Mouse (Mus musculus) naive thymus-derived CD4-positive, alpha-beta T cell, adult 2 months (primary cell): ENCODE measurements around the gene Cdk8.

Experiments
- DNase-seq: peaks from one replicate; pipeline ENCODE4 v3.0.0-alpha.2; 2011; ENCODE audit warnings: low read depth

Gene Cdk8

GRCm38 (mm10) chr5:146232816-146233215 lies 1.8 kb downstream of the Cdk8 start:
- DNase-seq: no peak

GRCm38 (mm10) chr5:146234336-146234735 lies 3.3 kb downstream of the Cdk8 start:
- no peak for DNase-seq

GRCm38 (mm10) chr5:146238274-146238673 lies 7.2 kb downstream of the Cdk8 start:
- DNase-seq: no peak

GRCm38 (mm10) chr5:146240771-146241170 lies 9.7 kb downstream of the Cdk8 start:
- no peak for DNase-seq

DNA sequence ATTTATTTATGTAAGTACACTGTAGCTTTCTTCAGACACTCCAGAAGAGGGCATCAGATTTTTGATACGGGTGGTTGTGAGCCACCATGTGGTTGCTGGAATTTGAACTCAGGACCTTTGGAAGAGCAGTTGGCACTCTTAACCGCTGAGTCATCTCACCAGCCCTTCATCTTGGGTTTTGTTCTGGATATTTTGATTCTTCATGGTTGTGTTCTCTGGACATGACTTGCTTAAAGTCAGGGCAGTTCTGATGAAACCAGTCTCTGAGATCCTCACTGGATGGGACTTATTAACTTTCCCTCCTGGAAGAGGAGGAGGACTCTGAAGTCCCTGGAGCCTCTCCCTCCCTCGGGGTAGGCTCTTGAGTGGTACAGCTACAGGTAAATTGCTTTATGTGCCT lies 10.2 kb downstream of the Cdk8 start:
- no peak for DNase-seq

DNA sequence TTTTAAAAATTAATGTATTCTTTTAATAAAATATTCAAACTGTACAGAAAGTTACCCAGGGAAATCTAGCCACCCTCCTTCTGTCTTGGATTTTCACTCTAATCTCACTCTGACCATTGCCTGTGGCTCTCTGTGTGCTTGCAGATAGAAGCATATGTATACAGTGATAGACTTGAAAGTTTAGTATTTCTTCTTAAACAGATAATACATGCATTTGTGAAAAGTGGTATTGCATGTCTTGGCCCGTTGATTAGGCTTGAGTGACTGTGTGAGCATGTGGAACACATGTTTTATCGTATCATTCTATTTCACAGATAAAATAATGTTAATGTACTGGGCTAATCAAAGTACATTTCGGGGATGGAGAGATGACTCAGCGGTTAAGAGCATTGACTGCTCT lies 14.2 kb downstream of the Cdk8 start:
- DNase-seq: no peak

DNA sequence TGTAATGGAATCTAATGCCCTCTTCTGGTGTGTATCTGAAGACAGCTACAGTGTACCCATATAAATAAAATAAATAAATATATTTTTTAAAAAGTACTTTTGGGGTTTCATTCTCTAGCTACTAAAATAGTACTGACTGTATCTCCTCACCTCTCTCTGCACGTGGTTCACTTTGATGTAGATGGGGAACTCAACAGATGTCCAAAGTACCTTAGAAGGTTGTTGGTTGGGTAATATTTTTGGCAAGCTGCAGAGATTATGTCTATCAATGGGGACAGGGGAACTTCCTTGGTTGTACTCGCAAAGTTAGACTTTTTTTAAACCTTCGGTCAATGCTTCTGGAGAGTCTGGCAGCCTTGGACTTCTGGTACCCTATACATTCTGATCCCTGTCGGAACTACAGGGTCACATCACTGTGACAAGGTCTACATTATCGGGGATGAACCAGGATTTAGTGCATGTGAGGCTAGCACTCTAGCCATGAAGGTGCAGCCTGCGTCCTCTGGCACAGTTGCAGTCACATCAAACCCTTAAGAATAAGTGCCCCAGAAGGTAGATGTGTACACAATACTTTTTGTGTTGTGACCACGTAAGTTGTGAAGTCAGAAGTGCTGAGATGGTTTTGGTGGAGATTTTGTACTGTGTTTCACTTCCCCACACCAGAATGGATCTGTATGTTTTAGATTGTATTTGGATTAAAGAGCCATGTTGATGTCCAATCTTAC lies 14.8 kb downstream of the Cdk8 start:
- DNase-seq: no peak

- DNase-seq: no peak
Observed at GRCm38 (mm10) chr5:146246386-146246785, 15.4 kb downstream of the Cdk8 start.

- no peak for DNase-seq
Observed at GRCm38 (mm10) chr5:146247709-146248108, 16.7 kb downstream of the Cdk8 start.

DNA sequence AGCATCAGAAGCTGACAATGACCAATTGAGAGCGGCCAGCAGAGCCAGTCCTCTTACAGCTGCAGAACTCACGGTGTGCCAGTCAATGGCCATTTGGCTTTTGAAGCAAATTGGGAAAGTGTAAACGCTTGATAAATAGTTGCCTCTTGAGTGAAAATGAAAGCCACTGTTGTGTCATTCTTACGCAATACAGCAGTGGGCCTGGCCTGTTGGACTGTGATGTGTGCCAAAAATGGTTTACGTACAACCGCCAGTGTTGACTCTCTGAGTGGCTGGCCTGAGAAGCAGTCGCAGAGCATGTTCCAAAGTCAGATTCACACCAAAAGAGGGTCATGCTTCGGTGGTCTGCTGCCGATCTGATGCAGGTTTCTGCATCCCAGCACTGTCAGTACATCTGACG lies 17.7 kb downstream of the Cdk8 start:
- no peak for DNase-seq

- no peak for DNase-seq
Observed at GRCm38 (mm10) chr5:146250369-146251075, 19.5 kb downstream of the Cdk8 start.

DNA sequence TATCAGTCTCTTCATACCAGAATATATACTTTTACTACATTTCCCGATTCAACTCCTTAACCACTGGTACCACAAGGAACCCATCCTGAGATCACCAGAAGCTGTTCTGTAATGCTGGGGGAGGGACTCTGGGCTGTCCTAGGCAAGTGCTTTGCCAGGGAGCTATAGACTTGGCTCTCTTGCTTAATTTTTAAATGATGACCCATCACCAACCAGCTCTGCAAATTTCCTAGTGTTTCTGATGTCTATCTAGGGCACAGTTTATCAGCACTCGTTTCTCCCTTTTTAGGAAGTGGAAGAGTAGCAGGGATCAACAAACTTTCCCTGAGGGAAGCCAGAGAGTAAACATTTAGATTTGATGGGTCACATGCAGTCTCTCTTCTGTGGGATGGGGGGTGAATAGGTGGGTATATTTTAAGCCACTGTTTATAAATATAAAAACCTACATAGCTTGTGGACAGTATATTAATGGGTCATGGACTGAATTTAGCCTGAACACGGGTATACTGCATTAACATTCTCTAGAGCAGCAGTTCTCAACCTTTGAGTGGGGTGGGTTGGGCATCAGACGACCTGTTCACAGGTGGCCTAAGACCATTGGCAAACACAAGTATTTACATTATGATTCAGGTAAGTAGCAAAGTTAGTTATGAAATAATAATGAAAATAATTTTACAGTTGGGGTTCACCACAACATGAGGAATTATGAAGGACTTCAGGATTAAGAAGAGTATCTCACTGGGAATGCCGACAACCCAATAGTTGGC lies 20.8 kb downstream of the Cdk8 start:
- DNase-seq: no peak

DNA sequence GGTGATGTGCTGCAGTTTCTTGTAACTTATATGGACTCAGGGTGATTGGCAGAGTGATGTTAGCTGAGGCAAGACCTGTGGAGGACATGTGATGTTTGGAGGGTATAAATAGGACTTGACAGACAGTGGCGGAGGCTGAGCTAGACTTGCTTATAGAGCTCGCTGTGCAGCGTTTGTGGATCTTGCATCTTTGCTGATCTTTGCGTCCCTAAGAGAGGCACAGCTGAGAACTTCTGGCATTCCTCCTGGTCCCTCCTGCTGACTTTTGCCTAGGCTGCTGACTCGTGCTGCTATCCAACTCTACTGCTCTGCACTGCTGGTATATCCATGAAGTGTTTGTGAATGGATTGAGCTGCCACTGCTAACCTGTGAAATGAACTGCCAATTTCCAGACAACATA lies 22.6 kb downstream of the Cdk8 start:
- DNase-seq: no peak

- DNase-seq: peak; percentile 24
Observed at GRCm38 (mm10) chr5:146260003-146260402, 29.0 kb downstream of the Cdk8 start.

GRCm38 (mm10) chr5:146265934-146266591 lies 35.0 kb downstream of the Cdk8 start:
- DNase-seq: no peak

DNA sequence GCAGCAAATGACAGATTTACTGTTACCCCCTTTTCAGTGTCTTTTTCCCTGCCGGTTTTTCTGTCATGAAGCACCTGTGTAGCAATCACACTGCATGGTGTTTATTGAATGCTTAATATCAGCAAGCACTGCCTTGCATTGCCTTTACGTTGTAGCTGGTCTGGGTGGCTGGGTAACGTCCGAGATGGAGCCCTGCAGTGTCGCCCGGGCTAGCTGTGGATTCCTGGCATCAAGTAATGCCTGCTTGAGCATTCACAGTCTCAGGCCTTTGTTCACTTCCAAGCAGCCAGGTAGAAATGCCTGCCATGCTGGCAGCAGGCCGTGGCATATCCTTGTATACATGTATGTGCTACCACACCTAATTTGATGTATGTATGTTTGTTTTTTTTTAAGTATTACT lies 36.7 kb downstream of the Cdk8 start:
- DNase-seq: no peak

DNA sequence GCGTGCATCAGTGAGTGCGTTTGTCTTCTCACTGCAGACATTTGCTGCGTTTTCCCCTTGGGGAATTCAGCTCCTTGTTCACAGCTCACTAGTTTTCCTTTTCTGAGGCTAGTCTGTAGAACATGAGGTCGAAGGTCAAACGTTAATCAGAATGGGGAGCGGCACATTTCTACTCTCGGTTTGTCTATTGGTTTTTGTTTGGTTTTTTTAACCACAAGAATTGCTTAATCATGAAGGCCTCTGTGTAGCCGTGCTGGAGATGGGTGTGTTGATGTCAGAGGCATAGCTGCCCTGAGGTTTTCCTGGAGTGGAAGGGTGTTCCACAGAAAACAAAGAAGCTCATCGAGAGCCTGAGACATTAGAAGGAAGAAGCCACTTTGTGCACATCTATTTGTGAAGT lies 39.6 kb downstream of the Cdk8 start:
- DNase-seq: no peak

DNA sequence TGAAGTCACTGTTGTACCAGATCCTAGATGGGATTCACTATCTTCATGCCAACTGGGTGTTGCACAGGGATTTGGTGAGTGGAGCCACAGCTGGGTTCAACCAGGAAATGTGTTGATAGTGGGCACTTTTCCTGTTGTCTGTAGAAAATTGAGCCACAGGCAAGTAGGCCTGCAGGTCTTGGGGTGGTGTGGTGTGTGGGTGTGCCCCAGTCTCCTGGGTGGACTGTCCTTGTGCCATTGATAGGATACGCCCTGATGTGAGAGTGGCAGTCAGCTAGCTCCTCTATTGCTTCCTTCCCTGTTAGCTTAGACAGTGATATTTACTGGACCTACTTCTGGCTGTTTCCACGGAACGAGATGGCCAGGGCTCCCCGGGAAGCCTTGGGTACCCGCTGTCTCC lies 40.6 kb downstream of the Cdk8 start:
- DNase-seq: no peak

- DNase-seq: no peak
Observed at GRCm38 (mm10) chr5:146273096-146273495, 42.1 kb downstream of the Cdk8 start.

GRCm38 (mm10) chr5:146274420-146275045 lies 43.5 kb downstream of the Cdk8 start:
- DNase-seq: no peak

DNA sequence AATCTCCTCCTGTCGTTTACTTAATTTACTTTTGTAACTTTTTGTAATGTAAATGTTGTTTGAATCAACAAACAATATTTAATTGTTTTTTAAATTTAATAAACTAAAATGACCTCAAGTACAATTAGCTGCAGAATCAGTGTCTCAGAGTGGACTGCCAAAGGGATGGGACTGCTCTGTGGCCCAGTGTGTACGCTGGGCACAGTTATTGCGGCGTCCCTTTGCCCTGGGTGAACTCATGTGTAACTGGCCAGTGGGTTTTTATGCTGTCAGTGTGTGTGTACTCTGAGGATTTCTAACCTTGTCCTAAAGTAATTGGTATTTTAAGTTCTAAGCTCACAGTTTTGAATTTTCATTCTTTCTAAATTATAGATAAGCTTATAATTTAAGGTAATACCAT lies 46.5 kb downstream of the Cdk8 start:
- no peak for DNase-seq

GRCm38 (mm10) chr5:146280012-146280411 lies 49.0 kb downstream of the Cdk8 start:
- DNase-seq: no peak
